Mouse (Mus musculus) intestine, embryonic 16.5 days (tissue): ENCODE measurements at regions not wholly inside any gene's neighbourhood (a gene's known extent, or its start where the extent isn't known, plus 50 kb on each side); places are given as distances from the start of the nearest gene placed in this dataset.

Experiments used
- ATAC-seq: fragments of 200-750 bp; cut with Nextera tagmentation; 2 replicates; pipeline ENCODE4 v1.8.0; 2017; ENCODE audit warnings: moderate TSS enrichment, moderate library complexity
- H3K27ac ChIP-seq: fragments of 300-500 bp; sonication (generic); 2 replicates; pipeline ENCODE4 v1.5.1; 2014; ENCODE audit warnings: mild to moderate bottlenecking, low read length
- H3K27me3 ChIP-seq: fragments of 300-500 bp; sonication (generic); replicated peaks from 2 replicates; pipeline ENCODE4 v1.6.1; 2014; ENCODE audit warnings: low read length, control low read depth, mixed read lengths; ENCODE audit not compliant: control insufficient read depth, insufficient read depth
- H3K36me3 ChIP-seq: fragments of 300-500 bp; sonication (generic); 2 replicates; pipeline ENCODE4 v1.6.1; 2014; ENCODE audit warnings: low read length, control low read depth; ENCODE audit not compliant: control insufficient read depth, insufficient read depth
- H3K4me1 ChIP-seq: fragments of 300-500 bp; sonication (generic); 2 replicates; pipeline ENCODE4 v1.6.1; 2014; ENCODE audit warnings: low read length, control low read depth, mixed read lengths; ENCODE audit not compliant: control insufficient read depth, insufficient read depth
- H3K4me2 ChIP-seq: fragments of 300-500 bp; sonication (generic); 2 replicates; pipeline ENCODE4 v1.6.1; 2014; ENCODE audit warnings: low read depth, low read length, control low read depth
- H3K4me3 ChIP-seq: fragments of 300-500 bp; sonication (generic); 2 replicates; pipeline ENCODE4 v1.5.1; 2014; ENCODE audit warnings: mild to moderate bottlenecking, low read length
- H3K9ac ChIP-seq: fragments of 300-500 bp; sonication (generic); 2 replicates; pipeline ENCODE4 v1.6.1; 2014; ENCODE audit warnings: low read depth, low read length
- H3K9me3 ChIP-seq: fragments of 300-500 bp; sonication (generic); 2 replicates; pipeline ENCODE4 v1.6.1; 2016; ENCODE audit warnings: low read length, control low read depth; ENCODE audit not compliant: control insufficient read depth
- WGBS: fragments of 180-500 bp; shearing (Covaris S2); extraction: QIAGEN DNeasy Blood & Tissue Kit; methylation state at CpG from one replicate; pipeline ENCODE4 v1.1.7; 2014; 5-methylcytosine and 5-hydroxymethylcytosine counted together

DNA sequence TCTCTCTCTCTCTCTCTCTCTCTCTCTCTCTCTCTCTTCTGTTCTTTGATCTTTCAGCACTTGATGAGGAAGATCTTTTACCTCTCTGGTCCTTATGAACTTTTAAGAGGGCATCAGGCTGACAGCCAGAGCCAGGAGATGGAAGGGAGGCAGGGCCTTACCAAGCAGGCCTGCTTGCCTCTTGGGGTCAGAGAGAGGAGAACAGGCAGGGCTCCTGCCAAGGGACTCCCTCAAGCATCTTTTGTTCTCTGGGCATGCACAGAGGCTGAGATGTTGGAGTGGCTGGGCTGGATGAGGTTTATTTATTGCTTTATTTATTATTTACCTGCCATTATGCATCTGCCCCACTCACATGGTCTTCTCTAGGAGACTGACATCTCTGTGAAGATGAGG, 278.5 kb downstream of the Psat1 start:
- no peaks in the 10 kb centered on the region for H3K9me3 ChIP-seq
- no peak for ATAC-seq
- H3K4me3 ChIP-seq = no peak overlapping the region
- H3K9ac ChIP-seq = no peak overlapping the region
- H3K27me3 ChIP-seq = no peaks in the 10 kb centered on the region
- no peak overlapping the region for H3K27ac ChIP-seq
- no peak overlapping the region for H3K4me2 ChIP-seq
- peaks cover 10% of the 10 kb centered on the region for H3K4me1 ChIP-seq
- H3K36me3 ChIP-seq = no peaks in the 10 kb centered on the region

DNA sequence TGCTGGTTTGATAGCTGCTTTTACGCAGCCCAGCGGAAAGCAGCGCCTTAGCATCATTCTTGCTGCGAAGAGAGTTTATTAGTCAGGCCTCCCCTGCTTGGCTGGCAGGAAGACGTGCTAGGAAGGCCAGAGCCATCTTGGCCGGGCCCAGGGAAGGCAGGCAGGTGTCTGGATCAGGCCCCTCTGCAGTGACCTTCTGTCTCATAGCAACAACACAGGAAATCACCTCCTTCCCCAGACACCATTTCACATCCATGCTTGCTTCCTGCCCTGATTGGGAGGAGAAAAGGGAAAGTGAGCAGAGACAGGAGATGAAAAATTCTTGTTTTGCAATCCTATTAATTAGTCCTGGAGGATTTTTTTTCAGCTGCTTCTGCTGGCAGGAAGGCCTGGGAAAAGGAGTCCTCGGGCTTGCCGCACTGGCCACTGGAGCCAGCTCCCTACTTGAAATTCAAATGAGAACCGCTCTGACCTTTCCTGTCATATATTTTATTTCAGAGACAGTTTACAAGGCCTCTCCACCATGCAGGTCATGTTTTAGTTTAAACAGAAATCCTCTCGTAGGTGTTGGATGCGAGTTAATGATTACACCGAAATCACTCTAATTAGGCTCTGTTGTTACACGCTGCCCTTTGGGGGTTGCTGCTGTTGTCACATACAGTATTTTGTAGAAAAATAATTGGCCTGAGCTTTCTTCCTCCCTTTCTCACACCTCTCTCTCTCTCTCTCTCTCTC, 279.1 kb downstream of the Psat1 start:
- Histone ChIP-seq H3K9ac (no peak overlapping the region), H3K9me3 (no peaks in the 10 kb centered on the region), H3K4me1 (peaks cover 10% of the 10 kb centered on the region), H3K27me3 (no peaks in the 10 kb centered on the region), H3K4me2 (no peak overlapping the region), H3K27ac (peak overlapping the region; percentile 37; the same call in 1 of the 2 replicates), H3K4me3 (no peak overlapping the region), H3K36me3 (no peaks in the 10 kb centered on the region)
- 29% methylated on average over 13 of the region's 13 CpGs for WGBS
- peak; percentile 46; the same call in 1 of the 2 replicates for ATAC-seq

DNA sequence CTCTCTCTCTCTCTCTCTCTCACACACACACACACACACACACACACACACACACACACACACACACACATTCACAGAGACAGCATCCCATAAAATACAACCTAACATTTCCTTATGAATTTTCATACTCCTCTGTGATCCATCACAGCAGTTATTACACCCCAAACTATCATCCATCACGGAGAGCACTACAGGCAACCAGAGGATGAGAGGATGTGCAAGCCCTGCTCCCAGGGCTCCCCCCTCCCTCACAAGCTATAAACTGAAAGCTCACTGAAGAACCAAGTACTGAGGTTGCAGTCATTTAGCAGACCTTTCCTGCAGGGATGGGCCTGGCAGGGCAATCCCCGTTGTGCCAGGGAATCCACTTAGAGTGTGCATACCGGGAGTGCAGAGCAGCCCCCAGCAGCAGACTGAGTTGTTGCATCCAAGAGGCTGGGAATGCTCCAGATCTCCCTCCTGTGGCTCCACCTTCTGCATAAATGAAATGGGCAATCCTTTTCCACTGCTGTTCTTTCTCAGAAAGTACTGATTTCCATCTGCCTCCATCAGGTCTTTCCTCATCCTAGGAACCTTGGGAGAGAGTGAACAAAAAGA, 283.4 kb downstream of the Psat1 start:
- 26% methylated on average over 3 of the region's 3 CpGs for WGBS
- Histone ChIP-seq H3K36me3 (no peaks in the 10 kb centered on the region), H3K9ac (no peak overlapping the region), H3K27ac (no peak overlapping the region), H3K4me3 (no peak overlapping the region), H3K4me2 (no peak overlapping the region), H3K27me3 (no peaks in the 10 kb centered on the region), H3K9me3 (no peaks in the 10 kb centered on the region), H3K4me1 (peaks cover 10% of the 10 kb centered on the region)
- ATAC-seq = no peak

DNA sequence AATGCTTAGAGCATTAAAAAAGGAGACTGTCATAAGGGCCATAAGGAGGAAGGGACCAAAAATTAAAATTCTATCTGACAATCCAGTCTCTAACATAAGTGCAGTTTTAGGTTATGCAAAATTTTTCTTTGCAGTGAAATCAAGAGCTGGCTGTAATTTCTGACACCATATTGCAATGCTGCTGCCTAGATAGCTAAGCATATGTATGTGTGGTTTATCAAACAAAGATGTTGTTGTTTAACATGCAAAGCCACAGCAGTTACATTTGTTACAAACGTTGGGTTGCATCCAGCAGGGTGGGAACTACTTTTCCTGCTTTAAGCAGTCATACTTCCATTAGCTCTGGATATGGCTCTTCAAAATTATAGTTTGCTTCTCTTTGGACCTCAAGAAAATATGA, 288.5 kb downstream of the Psat1 start:
- 51% methylated on average over 1 of the region's 1 CpGs for WGBS
- Histone ChIP-seq H3K27ac (no peak overlapping the region), H3K9me3 (no peaks in the 10 kb centered on the region), H3K4me3 (no peak overlapping the region), H3K27me3 (no peaks in the 10 kb centered on the region), H3K4me2 (no peak overlapping the region), H3K4me1 (no peaks in the 10 kb centered on the region), H3K9ac (no peak overlapping the region), H3K36me3 (no peaks in the 10 kb centered on the region)
- ATAC-seq = no peak

DNA sequence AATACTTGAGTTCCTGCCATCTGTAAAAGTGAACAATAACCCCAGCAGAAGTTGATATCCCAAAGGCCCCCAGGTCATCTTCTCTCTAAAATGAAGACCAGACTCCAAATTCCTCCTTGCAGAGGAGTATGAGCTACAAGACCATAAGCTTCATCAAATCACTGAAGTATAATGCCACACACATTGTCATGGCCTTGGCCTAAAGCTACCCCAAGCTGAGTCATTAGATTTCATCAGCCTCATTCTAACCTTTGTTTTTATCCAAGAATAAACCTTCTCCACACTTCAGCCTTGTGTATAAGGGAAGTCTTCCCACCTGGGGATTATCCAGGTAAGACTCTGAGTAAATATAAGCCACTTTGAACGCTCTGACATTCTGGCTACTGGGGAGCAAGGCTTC, 289.3 kb downstream of the Psat1 start:
- no peaks in the 10 kb centered on the region for H3K36me3 ChIP-seq
- 55% methylated on average over 1 of the region's 1 CpGs for WGBS
- ATAC-seq = no peak
- H3K4me1 ChIP-seq = no peaks in the 10 kb centered on the region
- H3K9ac ChIP-seq = no peak overlapping the region
- H3K4me3 ChIP-seq = no peak overlapping the region
- H3K4me2 ChIP-seq = no peak overlapping the region
- no peaks in the 10 kb centered on the region for H3K9me3 ChIP-seq
- H3K27ac ChIP-seq = no peak overlapping the region
- no peaks in the 10 kb centered on the region for H3K27me3 ChIP-seq

DNA sequence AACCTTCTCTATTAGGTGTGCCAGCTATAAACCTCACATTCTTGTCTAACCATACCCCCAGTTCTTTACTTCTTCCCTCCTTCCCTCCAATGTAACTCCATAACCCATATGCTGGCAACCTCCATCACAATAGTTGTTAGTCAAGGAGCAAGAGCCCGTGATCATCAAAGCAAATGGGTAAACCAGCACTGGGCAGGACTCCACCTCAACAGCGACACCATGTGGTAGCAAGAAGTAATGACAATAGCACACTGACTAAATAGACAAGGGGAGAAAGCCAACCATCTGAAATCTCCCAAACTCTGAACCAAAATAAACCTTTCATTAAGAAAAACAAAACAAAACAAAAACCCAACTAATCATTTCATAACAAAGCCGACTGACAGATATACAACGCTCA, 297.8 kb downstream of the Psat1 start:
- Histone ChIP-seq H3K4me3 (no peak overlapping the region), H3K36me3 (no peaks in the 10 kb centered on the region), H3K4me1 (no peaks in the 10 kb centered on the region), H3K27ac (no peak overlapping the region), H3K9me3 (no peaks in the 10 kb centered on the region), H3K27me3 (no peaks in the 10 kb centered on the region), H3K9ac (no peak overlapping the region), H3K4me2 (no peak overlapping the region)
- ATAC-seq = peak; percentile 44; the same call in 1 of the 2 replicates
- 15% methylated on average over 4 of the region's 4 CpGs for WGBS

DNA sequence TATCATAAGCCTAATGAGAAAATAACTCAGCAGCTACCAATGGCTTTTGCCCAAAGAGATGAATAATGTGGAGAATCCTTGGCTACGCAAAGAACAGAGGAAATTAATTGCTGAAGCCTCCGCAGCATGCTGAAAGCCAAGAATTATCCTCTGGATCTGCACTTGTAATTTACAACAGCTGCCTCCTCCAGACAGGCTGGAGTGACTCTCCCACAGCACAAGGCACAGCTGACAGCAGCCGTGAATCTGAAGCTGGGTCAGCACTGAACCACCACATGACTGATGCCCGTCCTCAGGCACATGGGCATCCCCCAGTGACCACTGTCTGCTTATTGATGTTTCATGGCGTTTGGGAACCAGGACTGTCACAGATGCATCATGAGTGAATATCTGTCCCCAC, 299.8 kb downstream of the Psat1 start:
- no peaks in the 10 kb centered on the region for H3K9me3 ChIP-seq
- no peaks in the 10 kb centered on the region for H3K27me3 ChIP-seq
- H3K4me2 ChIP-seq = no peak overlapping the region
- no peak overlapping the region for H3K27ac ChIP-seq
- H3K9ac ChIP-seq = no peak overlapping the region
- H3K4me3 ChIP-seq = no peak overlapping the region
- H3K36me3 ChIP-seq = no peaks in the 10 kb centered on the region
- WGBS = 44% methylated on average over 5 of the region's 5 CpGs
- H3K4me1 ChIP-seq = no peaks in the 10 kb centered on the region
- ATAC-seq = peak; percentile 73

DNA sequence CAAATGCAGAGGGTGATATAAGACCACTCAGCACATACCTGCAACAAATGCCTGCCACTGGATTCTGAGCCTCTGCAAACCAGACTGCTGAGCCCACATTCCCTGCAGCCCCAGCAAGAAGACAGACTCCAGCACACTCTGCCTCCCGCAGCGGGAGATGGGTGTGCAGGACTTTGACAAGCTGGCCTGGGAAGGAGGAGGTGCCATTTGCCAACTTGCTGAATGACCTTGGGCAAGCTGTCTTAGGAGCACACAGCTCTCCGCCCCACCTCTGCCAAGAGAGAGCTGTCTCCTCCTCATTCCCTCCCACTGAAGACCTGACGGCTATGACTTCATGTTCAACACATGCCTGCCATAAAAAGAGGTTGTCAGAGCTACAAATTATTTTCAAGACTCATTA, 302.4 kb downstream of the Psat1 start:
- Histone ChIP-seq H3K27ac (no peak overlapping the region), H3K4me2 (no peak overlapping the region), H3K4me3 (no peak overlapping the region), H3K9me3 (no peaks in the 10 kb centered on the region), H3K27me3 (no peaks in the 10 kb centered on the region), H3K36me3 (no peaks in the 10 kb centered on the region), H3K4me1 (no peaks in the 10 kb centered on the region), H3K9ac (no peak overlapping the region)
- 45% methylated on average over 4 of the region's 4 CpGs for WGBS
- 0 out of 2 replicates have a peak, but pooled peaks have one; percentile 33 for ATAC-seq

DNA sequence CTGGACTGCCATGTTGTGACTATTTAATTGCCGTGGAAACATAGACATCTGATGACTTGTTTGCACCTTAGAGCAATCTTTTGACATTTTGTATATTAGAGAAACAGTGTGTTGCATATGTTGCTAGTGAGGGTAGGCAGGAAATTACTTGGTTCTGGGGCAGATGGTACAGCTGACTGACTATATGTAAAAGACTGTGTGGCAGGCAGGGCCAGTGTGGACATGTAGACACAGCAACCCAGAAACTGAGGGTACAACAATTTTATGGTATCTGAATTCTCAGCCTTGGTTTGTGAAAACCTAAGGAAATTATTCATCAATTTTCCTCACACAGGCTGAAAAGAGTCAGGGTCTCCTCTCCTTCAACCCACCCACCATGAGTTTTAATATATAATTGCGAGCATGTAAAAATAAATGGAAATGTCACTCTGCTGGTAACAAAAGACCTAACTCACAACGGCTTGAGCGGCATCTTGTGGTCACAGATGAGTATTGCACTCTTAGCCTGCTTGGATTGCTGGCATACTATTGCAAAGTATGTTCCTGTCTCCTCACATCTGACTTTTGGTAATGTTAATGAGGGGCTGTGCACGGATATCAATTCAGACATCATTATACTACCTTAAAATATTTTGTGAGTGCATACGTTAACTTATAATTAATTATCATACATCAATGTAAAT, 329.8 kb downstream of the Psat1 start:
- ATAC-seq = no peak
- Histone ChIP-seq H3K9ac (no peak overlapping the region), H3K9me3 (no peaks in the 10 kb centered on the region), H3K4me2 (no peak overlapping the region), H3K4me1 (no peaks in the 10 kb centered on the region), H3K36me3 (no peaks in the 10 kb centered on the region), H3K27me3 (no peaks in the 10 kb centered on the region), H3K27ac (no peak overlapping the region), H3K4me3 (no peak overlapping the region)
- WGBS = 15% methylated on average over 6 of the region's 6 CpGs
